Mouse (Mus musculus) c-Kit-negative CD71-positive TER-119-positive erythroid progenitor cells, embryonic 14.5 days (primary cell): ENCODE data around the gene Sept11.

Source experiments
- DNase-seq: peaks from one replicate; pipeline ENCODE4 v3.0.0-alpha.2; 2013; ENCODE audit warnings: low read depth, low spot score

Sept11 gene

GRCm38 (mm10) chr5:93095301-93095700 lies 2.1 kb downstream of the Sept11 start:
- DNase-seq, result no peak

DNA sequence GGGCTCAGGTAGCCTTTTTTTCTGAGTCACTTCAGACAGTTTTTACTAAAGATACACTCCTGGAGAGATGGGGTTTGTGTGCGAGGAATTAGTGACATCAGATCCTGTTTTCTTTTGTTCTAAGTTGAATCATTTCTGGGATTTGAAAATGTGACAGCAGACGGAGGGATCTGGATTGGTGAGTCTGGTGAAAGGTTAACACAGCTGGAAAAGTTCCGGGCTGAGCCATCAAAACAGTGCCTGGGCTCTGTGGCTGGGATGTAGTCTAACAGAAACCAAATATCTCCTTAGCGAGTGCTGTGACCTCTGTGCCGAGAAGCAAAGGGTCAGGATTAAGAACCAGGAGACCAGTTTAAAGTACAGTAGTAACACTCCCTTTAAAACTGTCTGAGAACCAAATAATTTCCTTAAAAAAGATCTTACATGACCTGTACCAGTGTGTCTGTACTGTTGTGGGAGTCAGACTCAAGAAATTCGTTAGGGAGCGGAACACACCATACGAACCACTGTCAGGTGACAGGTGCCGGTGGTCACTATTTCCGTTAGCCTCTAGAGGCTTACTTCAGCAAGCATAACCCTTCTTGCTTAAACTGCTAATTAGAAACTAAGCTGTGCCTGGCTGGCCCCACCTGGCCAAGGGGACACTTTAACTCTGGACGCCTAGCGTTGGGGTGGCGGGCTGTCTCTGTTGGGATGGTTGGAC lies 4.1 kb downstream of the Sept11 start:
- DNase-seq, result no peak

- no peak for DNase-seq
These were observed 5.0 kb downstream of the Sept11 start for GRCm38 (mm10) chr5:93098219-93098618.

GRCm38 (mm10) chr5:93098811-93099210 lies 5.6 kb downstream of the Sept11 start:
- DNase-seq, result no peak

GRCm38 (mm10) chr5:93100906-93101305 lies 7.7 kb downstream of the Sept11 start:
- DNase-seq, result no peak

DNA sequence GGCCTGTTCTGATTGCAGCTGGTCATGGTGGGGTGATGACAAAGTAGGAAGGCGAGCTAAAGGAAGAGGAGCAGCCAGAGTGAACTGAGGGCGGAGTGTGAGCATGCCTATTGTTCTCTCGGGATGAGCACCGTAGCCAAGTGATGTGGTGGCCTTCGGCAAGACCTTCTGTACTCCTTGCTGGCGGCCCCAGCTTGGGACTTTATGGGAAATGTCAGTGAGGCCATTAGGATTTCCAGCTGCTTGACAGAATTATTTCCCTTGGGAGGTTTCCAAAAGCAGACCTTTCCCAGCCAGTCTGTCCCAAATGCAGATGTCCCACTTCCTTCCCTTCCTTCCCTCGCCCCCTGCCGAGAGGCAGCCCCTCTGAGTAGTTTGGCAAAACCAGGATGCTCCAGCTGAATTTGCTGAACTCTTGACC lies 8.1 kb downstream of the Sept11 start:
- DNase-seq, result no peak

DNA sequence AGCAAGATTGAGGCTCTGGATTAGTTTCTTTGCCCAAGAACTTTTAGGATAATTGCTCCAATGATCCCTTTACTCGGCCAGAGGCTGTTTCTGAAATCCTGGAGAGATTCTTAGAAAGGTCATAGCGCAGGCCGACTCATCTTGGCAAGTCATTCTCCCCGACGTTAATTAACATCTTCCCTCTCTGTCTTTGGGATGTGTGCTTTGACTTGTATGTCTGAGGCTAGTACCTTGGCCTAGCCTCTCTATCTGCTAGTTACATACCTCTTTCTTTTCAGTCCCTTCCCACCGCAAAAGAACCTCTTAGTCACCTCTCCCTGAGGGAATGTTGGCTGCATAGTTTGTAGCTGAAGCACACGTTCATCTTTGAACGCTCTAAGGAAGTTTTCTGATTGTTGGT lies 10.4 kb downstream of the Sept11 start:
- DNase-seq, result no peak

DNA sequence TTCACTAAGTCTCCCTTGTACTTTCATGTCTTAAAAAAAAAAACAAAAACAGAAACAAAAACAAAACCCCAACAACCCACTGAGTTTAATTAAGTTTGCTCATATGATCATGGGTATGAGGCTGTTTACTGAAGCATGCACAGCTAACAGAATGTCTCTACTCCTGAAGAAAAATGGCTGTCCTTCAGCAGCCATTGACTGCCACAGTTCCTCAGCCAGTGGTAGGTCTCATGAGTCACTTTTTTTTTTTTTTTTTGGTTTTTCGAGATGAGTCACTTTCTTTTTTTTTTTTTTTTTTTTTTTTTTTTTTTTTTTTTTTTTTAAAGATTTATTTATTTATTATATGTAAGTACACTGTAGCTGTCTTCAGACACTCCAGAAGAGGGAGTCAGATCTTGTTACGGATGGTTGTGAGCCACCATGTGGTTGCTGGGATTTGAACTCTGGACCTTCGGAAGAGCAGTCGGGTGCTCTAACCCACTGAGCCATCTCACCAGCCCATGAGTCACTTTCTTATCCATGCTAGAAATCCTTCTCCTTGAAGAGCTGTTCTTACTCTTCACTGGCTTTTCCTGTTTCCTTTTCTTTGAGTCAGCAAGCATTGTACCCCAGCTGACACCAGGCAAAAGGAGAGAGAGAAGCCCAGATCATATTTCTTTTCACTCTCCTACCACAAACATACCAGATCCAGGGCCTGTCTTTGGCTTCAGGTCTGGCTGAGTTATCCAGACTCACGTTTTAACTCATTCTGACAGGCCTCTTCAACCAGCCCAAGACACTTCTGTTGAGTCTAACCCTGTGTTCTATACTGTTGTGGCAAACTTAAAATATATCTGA lies 12.0 kb downstream of the Sept11 start:
- no peak for DNase-seq

- DNase-seq, result no peak
These were observed 12.8 kb downstream of the Sept11 start for GRCm38 (mm10) chr5:93106048-93106447.

DNA sequence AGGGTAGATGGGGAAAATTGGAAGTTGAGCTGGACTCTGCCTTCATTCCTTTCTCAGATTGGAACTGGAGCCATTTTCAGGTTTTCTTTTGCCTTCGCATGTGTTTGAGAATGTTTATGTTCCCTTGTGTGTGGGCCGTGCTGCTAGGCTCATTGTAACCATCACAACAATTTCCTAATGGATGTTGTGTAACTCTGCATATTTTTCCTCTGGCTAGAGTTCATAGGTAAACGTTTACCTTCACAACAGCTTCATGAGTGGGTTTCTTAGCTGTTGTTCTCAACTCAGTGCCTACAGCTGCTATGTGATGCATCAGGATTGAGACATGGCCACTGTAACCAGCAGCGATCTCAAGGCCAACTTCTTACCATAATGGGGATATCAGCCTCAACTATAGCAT lies 15.5 kb downstream of the Sept11 start:
- DNase-seq, result no peak

GRCm38 (mm10) chr5:93109555-93109954 lies 16.3 kb downstream of the Sept11 start:
- DNase-seq, result no peak

GRCm38 (mm10) chr5:93112290-93112689 lies 19.1 kb downstream of the Sept11 start:
- no peak for DNase-seq

- DNase-seq, result no peak
These were observed 20.3 kb downstream of the Sept11 start for GRCm38 (mm10) chr5:93113517-93113916.

DNA sequence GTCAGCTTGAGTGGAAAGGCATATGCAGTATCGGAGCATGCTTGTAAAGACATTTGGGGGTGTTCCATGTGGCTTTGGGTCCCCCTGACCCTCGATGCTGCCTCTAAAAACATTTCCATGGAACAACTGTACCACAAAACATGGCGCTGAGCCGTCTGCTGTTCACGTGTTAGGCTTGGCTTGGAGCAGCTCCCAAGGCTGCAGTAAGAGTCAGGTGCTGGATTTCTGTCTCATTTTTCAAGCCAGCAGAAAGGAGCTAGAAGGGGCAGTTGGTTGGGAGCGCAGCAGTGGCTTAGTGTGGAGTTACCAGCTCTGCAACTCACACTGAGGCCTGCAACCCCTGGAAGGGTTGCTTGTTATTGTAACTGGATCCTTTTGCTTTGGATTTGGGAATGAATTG lies 21.3 kb downstream of the Sept11 start:
- no peak for DNase-seq

DNA sequence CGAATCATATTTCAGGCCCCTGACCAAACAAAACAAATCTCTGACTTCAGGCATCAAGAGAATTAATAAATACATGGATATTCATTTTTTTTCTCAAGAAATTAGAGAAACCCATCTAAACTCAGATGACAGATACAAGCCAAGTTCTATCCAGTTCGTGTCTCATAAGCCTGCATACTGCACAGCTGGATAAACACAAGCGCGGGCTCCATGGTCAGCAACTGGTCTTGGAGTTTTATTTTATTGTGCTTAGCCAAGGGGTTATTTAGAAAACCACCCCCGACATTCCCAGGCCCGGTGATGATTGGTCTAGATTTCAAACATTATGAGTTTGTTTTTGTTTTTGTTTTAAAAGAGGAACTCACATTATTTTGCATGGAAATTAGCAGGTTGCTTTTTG lies 21.8 kb downstream of the Sept11 start:
- no peak for DNase-seq

DNA sequence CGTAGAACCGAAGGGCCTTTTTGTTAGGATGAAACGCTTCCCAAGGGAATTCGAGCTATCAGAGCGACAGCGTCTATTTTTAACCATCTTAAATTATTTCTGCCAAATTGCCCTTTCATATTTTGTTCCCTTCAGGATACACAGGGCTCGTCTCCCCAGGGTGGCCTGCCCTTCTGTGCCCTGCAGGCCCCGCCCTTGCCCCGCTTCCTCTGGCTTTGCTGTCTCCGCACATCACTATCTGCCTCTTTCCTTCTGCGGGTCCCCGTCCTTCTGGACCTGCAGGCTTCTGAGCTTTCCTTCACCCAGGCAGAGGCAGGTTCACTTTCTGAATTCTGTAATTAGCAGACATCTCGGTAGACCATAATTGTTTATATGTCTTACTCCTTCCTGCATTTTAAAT lies 22.6 kb downstream of the Sept11 start:
- DNase-seq, result no peak

DNA sequence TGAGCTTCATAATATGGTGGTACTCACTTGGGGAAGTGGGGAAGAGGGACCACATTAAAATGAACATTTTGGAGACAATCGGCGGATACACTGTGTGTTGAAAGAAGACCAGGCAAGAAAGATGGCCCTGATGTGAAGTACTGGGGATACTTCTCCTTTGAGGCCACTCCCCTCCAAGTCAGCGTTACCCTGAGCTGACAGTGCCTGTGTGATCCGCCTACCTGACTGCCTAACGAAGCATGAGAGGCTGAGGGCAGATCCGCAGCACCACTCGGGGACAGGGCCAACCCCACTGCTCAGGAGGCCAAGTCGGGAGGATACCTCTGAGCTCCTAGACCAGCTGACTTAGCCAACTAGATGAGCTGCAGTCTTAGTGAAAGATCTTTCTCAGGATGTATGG lies 24.4 kb downstream of the Sept11 start:
- no peak for DNase-seq

DNA sequence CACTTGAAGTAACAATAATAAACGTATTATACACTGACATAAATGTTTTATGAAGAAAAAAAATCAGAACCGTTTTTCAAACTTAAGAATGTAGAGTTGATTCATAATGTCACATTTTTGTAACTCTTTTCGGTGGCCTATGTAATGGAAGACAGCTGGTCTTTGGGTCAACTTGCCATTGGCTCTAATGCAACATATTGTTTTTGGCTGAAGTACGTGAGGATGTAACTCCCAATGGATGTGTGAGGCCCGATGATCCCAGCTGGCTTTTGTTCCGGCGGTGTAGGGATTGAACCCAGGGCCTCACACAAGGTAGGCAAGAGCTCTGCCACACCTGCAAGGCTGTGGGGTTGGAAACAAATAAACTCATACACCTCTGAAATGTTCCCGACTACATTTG lies 28.4 kb downstream of the Sept11 start:
- DNase-seq, result no peak

DNA sequence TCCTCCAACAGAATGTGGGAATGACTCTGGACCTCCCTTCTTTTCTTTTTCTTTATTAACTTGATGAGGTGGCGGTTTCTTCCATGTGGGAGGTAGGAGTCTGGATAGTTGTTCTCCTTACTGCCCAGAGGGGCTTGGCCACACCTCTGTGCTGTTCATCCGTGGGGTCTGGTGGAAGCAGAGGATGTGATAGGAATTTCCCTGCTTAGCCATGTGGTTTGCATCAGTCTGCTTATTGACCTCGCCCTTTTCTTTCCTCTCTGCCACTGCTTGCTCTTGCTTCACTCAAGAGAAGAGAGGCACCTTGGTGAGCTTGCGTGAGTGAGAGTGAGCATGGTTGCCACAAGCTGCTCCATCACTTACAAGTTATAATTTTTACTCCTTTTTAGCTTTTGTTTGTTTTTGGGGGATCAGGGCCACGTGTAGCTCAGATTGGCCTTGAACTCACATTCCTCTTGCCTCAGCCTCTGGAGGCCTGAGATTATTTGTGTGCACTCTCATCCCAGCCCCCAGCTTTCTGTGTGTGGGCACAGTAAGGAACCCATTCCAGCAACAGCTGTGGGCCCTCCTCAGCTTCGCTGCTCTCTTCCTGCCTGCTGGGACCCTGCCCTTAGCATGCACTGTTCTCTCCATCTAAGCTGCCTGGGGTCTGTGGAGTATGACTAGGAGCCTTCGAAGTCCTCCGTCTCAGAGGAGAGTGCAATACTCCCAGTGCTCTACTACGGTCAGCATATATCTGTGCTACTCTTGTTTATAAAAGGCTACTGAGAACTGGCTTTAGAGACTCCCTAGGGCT lies 31.0 kb downstream of the Sept11 start:
- DNase-seq, result no peak

DNA sequence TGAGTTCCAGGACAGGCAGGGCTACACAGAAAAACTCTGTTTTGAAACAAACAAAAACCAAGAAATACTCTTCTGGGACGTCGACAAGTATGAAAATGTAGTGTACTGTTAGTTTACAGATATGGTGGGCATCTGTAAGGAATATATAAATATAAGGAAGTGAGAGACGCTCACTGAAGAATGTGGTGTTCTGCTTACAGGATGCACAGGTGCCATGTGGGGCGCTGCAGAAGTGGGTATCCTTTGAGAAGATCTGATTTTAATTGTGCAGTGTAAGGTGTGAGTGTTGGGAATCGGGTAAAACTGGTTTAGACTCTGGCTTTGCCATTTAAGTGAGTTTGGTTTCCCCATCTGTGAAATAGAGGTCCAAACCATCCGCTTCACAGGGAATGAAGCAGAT lies 32.1 kb downstream of the Sept11 start:
- DNase-seq, result no peak

DNA sequence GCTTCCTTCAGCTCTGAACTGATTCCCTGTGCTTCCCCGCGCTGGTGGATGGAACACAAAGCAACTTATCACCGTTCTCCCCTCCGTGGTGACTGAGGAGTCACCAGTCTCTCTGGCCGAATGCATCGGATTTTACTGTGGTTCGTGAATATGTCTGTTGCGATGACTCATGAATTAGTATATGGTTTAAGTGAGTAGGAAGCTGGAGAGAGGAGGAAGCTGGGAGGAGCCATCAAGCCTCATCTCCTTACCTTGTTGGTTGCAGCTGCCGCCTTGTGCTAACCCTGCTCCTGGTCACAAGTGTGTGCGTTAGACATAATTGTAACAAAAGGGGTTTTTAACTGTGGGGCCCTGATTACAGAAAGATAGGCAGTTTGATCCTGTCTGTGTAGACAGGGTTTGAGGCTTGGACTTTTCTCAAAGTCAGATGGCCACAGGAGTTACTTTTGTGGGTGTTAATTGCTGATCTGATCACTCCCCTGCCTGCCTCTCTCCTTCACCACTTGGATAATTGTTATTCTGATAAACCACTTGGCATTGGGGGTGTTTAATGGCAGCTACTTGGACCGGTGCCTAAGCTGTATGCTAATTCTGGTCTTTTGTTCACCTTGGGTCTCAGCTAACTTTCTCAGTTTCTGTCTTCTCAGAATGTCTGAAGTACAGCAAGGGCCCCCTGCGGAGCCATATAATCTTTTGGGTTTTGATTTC lies 33.1 kb downstream of the Sept11 start:
- DNase-seq, result no peak
